Mouse (Mus musculus) CH12.LX (cell line): ENCODE results near the gene Pdap1. TPM values are rescaled to one million over a fixed set of nuclear protein-coding genes. Genes with fewer than 3 reads are reported as not detected.

Source experiments
- DNase-seq: peaks from one replicate; pipeline ENCODE4 v3.0.0-alpha.2; 2013; ENCODE audit errors: extremely low read depth
- H3K27ac ChIP-seq: 2 replicates; pipeline ENCODE4 v1.5.1; 2012; ENCODE audit warnings: low read depth, mild to moderate bottlenecking, control low read depth, moderate library complexity; ENCODE audit not compliant: insufficient read depth
- H3K27me3 ChIP-seq: replicated peaks from 2 replicates; pipeline ENCODE3; 2012; ENCODE audit warnings: inconsistent platforms
- H3K36me3 ChIP-seq, 2 experiments: replicated peaks in 1 of 2; 2 replicates each; pipeline versions ENCODE3 to v1.6.1; 2012; ENCODE audit warnings: inconsistent platforms in 1 of 2, low read length in 1 of 2, mild to moderate bottlenecking in 1 of 2, mixed read lengths in 1 of 2, moderate library complexity in 1 of 2; ENCODE audit not compliant: control insufficient read depth in 1 of 2, insufficient read depth in 1 of 2
- H3K4me1 ChIP-seq, 2 experiments: 2 replicates each; pipeline ENCODE4 v1.6.1; 2012; ENCODE audit warnings: inconsistent platforms in 1 of 2, moderate library complexity in 1 of 2; ENCODE audit not compliant: insufficient read depth in 2 of 2, control insufficient read depth in 1 of 2
- H3K4me2 ChIP-seq: 2 replicates; pipeline ENCODE4 v1.6.1; 2012; ENCODE audit warnings: low read depth, mild to moderate bottlenecking, control low read depth; ENCODE audit not compliant: poor library complexity, insufficient read depth, severe bottlenecking
- H3K4me3 ChIP-seq, 3 experiments: fragments of 150-350 bp in 1 of 3; sonication (generic) in 1 of 3; replicated peaks in 1 of 3; 2 replicates each; pipeline versions ENCODE3 to v1.5.1; 2011 to 2012; ENCODE audit warnings: low read depth in 2 of 3, low read length in 2 of 3, mild to moderate bottlenecking in 2 of 3, moderate library complexity in 2 of 3, control low read depth in 1 of 3, improper control_type of control experiment in 1 of 3, inconsistent platforms in 1 of 3, mixed read lengths in 1 of 3; ENCODE audit not compliant: poor library complexity in 1 of 3
- H3K79me2 ChIP-seq: replicated peaks from 2 replicates; pipeline ENCODE4 v1.6.1; 2012; ENCODE audit warnings: mild to moderate bottlenecking, moderate library complexity; ENCODE audit not compliant: control insufficient read depth, poor library complexity, insufficient read depth, severe bottlenecking; ENCODE audit errors: extremely low read depth
- H3K9ac ChIP-seq: 2 replicates; pipeline ENCODE4 v1.6.1; 2012; ENCODE audit warnings: low read depth, mild to moderate bottlenecking, control low read depth, moderate library complexity; ENCODE audit not compliant: insufficient read depth
- H3K9me3 ChIP-seq: replicated peaks from 2 replicates; pipeline ENCODE3; 2012; ENCODE audit warnings: low read length, inconsistent platforms, mixed read lengths
- CHD1 ChIP-seq: IDR thresholded peaks from 2 replicates; pipeline ENCODE4 v1.6.1; 2012; ENCODE audit warnings: low read depth, low read length, improper control_type of control experiment, inconsistent platforms
- CHD2 ChIP-seq: IDR thresholded peaks from 2 replicates; pipeline ENCODE4 v1.6.1; 2011; ENCODE audit warnings: low read length, improper control_type of control experiment
- E2F4 ChIP-seq: IDR thresholded peaks from 2 replicates; pipeline ENCODE4 v1.6.1; 2011; ENCODE audit warnings: low read depth, low read length, improper control_type of control experiment; ENCODE audit not compliant: insufficient replicate concordance
- ETS1 ChIP-seq: conservative IDR thresholded peaks from 2 replicates; pipeline ENCODE4 v1.6.1; 2012; ENCODE audit warnings: low read depth, mild to moderate bottlenecking, inconsistent platforms, low read length, improper control_type of control experiment, moderate library complexity
- IRF4 ChIP-seq: IDR thresholded peaks from 2 replicates; pipeline ENCODE4 v1.6.1; 2014; ENCODE audit warnings: low read depth, mild to moderate bottlenecking, inconsistent platforms, low read length, improper control_type of control experiment
- JUN ChIP-seq: IDR thresholded peaks from 2 replicates; pipeline ENCODE4 v1.6.1; 2011; ENCODE audit warnings: low read depth, mild to moderate bottlenecking, low read length, improper control_type of control experiment, moderate library complexity; ENCODE audit not compliant: insufficient read depth
- MAFK ChIP-seq: IDR thresholded peaks from 2 replicates; pipeline ENCODE4 v1.6.1; 2011; ENCODE audit warnings: low read length, improper control_type of control experiment; ENCODE audit not compliant: insufficient replicate concordance
- MAX ChIP-seq: IDR thresholded peaks from 2 replicates; pipeline ENCODE4 v1.6.1; 2011; ENCODE audit warnings: low read length, improper control_type of control experiment
- MAZ ChIP-seq: IDR thresholded peaks from 2 replicates; pipeline ENCODE4 v1.6.1; 2012; ENCODE audit warnings: low read depth, mild to moderate bottlenecking, inconsistent platforms, low read length, improper control_type of control experiment, moderate library complexity
- MXI1 ChIP-seq: IDR thresholded peaks from 2 replicates; pipeline ENCODE4 v1.6.1; 2011; ENCODE audit warnings: mild to moderate bottlenecking, low read depth, low read length, improper control_type of control experiment
- NELFE ChIP-seq: IDR thresholded peaks from 2 replicates; pipeline ENCODE4 v1.6.1; 2011; ENCODE audit warnings: low read depth, low read length, improper control_type of control experiment
- PAX5 ChIP-seq: IDR thresholded peaks from 2 replicates; pipeline ENCODE4 v1.6.1; 2012; ENCODE audit warnings: low read length, inconsistent platforms, mixed read lengths
- RAD21 ChIP-seq: IDR thresholded peaks from 2 replicates; pipeline ENCODE4 v1.6.1; 2011; ENCODE audit warnings: low read depth, mild to moderate bottlenecking, low read length, improper control_type of control experiment, moderate library complexity
- SIN3A ChIP-seq: IDR thresholded peaks from 2 replicates; pipeline ENCODE4 v1.6.1; 2012; ENCODE audit warnings: low read length, improper control_type of control experiment, inconsistent platforms
- TBP ChIP-seq: conservative IDR thresholded peaks from 2 replicates; pipeline ENCODE4 v1.6.1; 2011; ENCODE audit warnings: low read depth, low read length, improper control_type of control experiment
- USF1 ChIP-seq: IDR thresholded peaks from 2 replicates; pipeline ENCODE4 v1.6.1; 2014; ENCODE audit warnings: low read depth, mild to moderate bottlenecking, inconsistent platforms, low read length, improper control_type of control experiment
- USF2 ChIP-seq: conservative IDR thresholded peaks from 2 replicates; pipeline ENCODE4 v1.6.1; 2011; ENCODE audit warnings: low read depth, low read length, improper control_type of control experiment
- ZKSCAN1 ChIP-seq: IDR thresholded peaks from 2 replicates; pipeline ENCODE4 v1.6.1; 2012; ENCODE audit warnings: low read depth, inconsistent platforms, low read length, improper control_type of control experiment, borderline replicate concordance
- ZNF384 ChIP-seq: IDR thresholded peaks from 2 replicates; pipeline ENCODE4 v1.6.1; 2012; ENCODE audit warnings: low read depth, low read length, improper control_type of control experiment, inconsistent platforms
- dilution Hi-C: fragments of 300-500 bp; cut with MboI; formaldehyde crosslinking; loops from 2 replicates; pipeline ENCODE4 v1.14.3; 2020; ENCODE audit warnings: low sequenced_read_pairs; ENCODE audit not compliant: extremely low pct_unique_long_range_greater_than_20kb, extremely low pct_ligation_motif_present
- in situ Hi-C: fragments of 300-500 bp; cut with MboI; formaldehyde crosslinking; loops from 3 replicates; pipeline ENCODE4 v1.14.3; 2019; ENCODE audit warnings: low sequenced_read_pairs, low pct_ligation_motif_present, low pct_unique_long_range_greater_than_20kb, mixed read lengths
- polyA plus RNA-seq: library from polyadenylated mRNA; unstranded; fragments of >175 nt; gene quantifications from 2 replicates; pipeline ENCODE4 v1.2.1, GENCODE M21; 2012; ENCODE audit warnings: low read depth; ENCODE audit not compliant: insufficient read length
- total RNA-seq, 2 experiments: library from RNA; depleted of rRNA; stranded (reverse); fragments of 300-350 nt in 1 of 2; fragments of >200 nt in 1 of 2; gene quantifications; 2 replicates each; pipeline ENCODE4 v1.2.3; 2012 to 2014

Gene Pdap1
- total and polyA plus RNA-seq, 3 experiments = 58.9 to 267 (median 86.7) TPM

- H3K9ac ChIP-seq = no peak overlapping the region
- H3K4me3 ChIP-seq = no peak overlapping the region
- in situ Hi-C loops = no loop called here
- H3K4me2 ChIP-seq = no peak overlapping the region
- H3K9me3 ChIP-seq = no peaks in the 10 kb centered on the region
- dilution Hi-C loops = no loop called here
- H3K27ac ChIP-seq = no peak overlapping the region
- no peaks in the 10 kb centered on the region for H3K27me3 ChIP-seq
- peaks cover under 1% of the 10 kb centered on the region for H3K79me2 ChIP-seq
- H3K36me3 ChIP-seq = peaks cover 93 to 100% of the 10 kb centered on the region in 2 experiments
- H3K4me1 ChIP-seq = peaks cover 0 to 14% of the 10 kb centered on the region in 2 experiments; a peak in 2 of 4 replicates
- TF ChIP-seq RAD21 (no peak), SIN3A (no peak), MAFK (no peak), TBP (no peak), IRF4 (no peak), ZKSCAN1 (no peak), E2F4 (no peak), CHD2 (no peak), MAZ (no peak), NELFE (no peak), USF2 (no peak), CHD1 (no peak), PAX5 (no peak), ETS1 (no peak), MAX (no peak), JUN (no peak), MXI1 (no peak), ZNF384 (no peak), USF1 (no peak)
- DNase-seq = no peak
Observed at GRCm38 (mm10) chr5:145178461-145178980, 38.5 kb upstream of the Pdap1 start.

DNA sequence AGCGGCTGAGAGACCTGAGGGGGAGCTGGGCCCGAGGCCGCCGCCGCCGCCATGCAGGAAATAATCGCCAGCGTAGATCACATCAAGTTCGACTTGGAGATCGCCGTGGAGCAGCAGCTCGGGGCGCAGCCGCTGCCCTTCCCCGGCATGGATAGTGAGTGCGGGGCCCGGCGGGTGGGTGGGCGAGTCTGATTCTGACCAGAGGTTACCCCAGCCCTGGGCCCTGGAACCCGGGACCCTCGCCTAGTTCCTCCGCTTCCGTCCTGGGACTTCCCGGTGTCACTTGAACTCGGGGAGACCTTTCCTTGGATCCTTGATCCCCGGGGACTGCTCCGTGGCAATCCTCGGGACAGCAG is 27.2 kb upstream of the Pdap1 start:
- Histone ChIP-seq H3K36me3 (peaks cover 32 to 54% of the 10 kb centered on the region in 2 experiments), H3K79me2 (peaks cover 45% of the 10 kb centered on the region), H3K4me2 (peak overlapping the region; percentile 58; the same call in 1 of the 2 replicates), H3K27me3 (no peaks in the 10 kb centered on the region), H3K4me1 (peaks cover 4 to 21% of the 10 kb centered on the region in 2 experiments), H3K4me3 (peak overlapping the region; percentile 79 to 94 (median 81)), H3K27ac (no peak overlapping the region; the same call in 1 of the 2 replicates), H3K9me3 (no peaks in the 10 kb centered on the region), H3K9ac (peak overlapping the region; percentile 78)
- no peak for DNase-seq
- TF ChIP-seq ETS1 = no peak
- TF ChIP-seq MXI1 = peak; percentile 3; the same call in 1 of the 2 replicates
- in situ Hi-C loops = no loop called here
- dilution Hi-C loops = no loop called here
